Mouse (Mus musculus) kidney, postnatal 0 days (tissue): Measurements from ENCODE around the gene Lgmn. TPM values are rescaled to one million over a fixed set of nuclear protein-coding genes. Genes with fewer than 3 reads are reported as not detected.
A peak's percentile ranks its signal among the peaks of the same experiment; 100 is the strongest.

Source experiments
- ATAC-seq: fragments of 200-750 bp; cut with Nextera tagmentation; replicated peaks from 2 replicates; pipeline ENCODE4 v1.8.0; 2017; ENCODE audit warnings: low read depth, moderate number of reproducible peaks, moderate TSS enrichment, moderate library complexity; ENCODE audit not compliant: low FRiP score
- DNase-seq: peaks from one replicate; pipeline ENCODE4 v3.0.0-alpha.2; 2016; ENCODE audit warnings: low spot score
- H3K27ac ChIP-seq: fragments of 300-500 bp; sonication (generic); 2 replicates; pipeline ENCODE4 v1.5.1; 2014; ENCODE audit warnings: mild to moderate bottlenecking
- H3K27me3 ChIP-seq: fragments of 300-500 bp; sonication (generic); 2 replicates; pipeline ENCODE4 v1.6.1; 2014; ENCODE audit warnings: low read length, mixed read lengths; ENCODE audit not compliant: insufficient read depth
- H3K36me3 ChIP-seq: fragments of 300-500 bp; sonication (generic); 2 replicates; pipeline ENCODE4 v1.6.1; 2014; ENCODE audit warnings: low read length, mixed read lengths; ENCODE audit not compliant: insufficient read depth
- H3K4me1 ChIP-seq: fragments of 300-500 bp; sonication (generic); replicated peaks from 2 replicates; pipeline ENCODE4 v1.6.1; 2014; ENCODE audit warnings: antibody characterized with exemption, low read length, mixed read lengths; ENCODE audit not compliant: insufficient read depth
- H3K4me2 ChIP-seq: fragments of 300-500 bp; sonication (generic); 2 replicates; pipeline ENCODE4 v1.6.1; 2014; ENCODE audit warnings: mild to moderate bottlenecking, low read length, moderate library complexity, mixed read lengths
- H3K4me3 ChIP-seq: fragments of 300-500 bp; sonication (generic); replicated peaks from 2 replicates; pipeline ENCODE4 v1.5.1; 2014; ENCODE audit warnings: low read depth, low read length
- H3K9ac ChIP-seq: fragments of 300-500 bp; sonication (generic); 2 replicates; pipeline ENCODE4 v1.6.1; 2014; ENCODE audit warnings: low read depth, low read length
- H3K9me3 ChIP-seq: fragments of 300-500 bp; sonication (generic); replicated peaks from 2 replicates; pipeline ENCODE4 v1.6.1; 2016; ENCODE audit warnings: low read length, inconsistent platforms, mixed read lengths
- CTCF ChIP-seq: IDR thresholded peaks from 2 replicates; pipeline ENCODE4 v1.5.1; 2016; ENCODE audit warnings: antibody characterized with exemption, low read depth, mild to moderate bottlenecking, moderate library complexity
- WGBS: fragments of 180-500 bp; shearing (Covaris S2); extraction: QIAGEN DNeasy Blood & Tissue Kit; methylation state at CpG from one replicate; pipeline ENCODE4 v1.1.7; 2014; 5-methylcytosine and 5-hydroxymethylcytosine counted together
- polyA plus RNA-seq: library from polyadenylated mRNA; unstranded; fragments of >200 nt; fragmentation: Nextera tagmentation; extraction: Ambion mirVana; gene quantifications from 2 replicates; pipeline ENCODE4 v1.2.1, GENCODE M21; 2015

Lgmn gene
- polyA plus RNA-seq, 1 experiment from 2014 or later: 286 TPM

DNA sequence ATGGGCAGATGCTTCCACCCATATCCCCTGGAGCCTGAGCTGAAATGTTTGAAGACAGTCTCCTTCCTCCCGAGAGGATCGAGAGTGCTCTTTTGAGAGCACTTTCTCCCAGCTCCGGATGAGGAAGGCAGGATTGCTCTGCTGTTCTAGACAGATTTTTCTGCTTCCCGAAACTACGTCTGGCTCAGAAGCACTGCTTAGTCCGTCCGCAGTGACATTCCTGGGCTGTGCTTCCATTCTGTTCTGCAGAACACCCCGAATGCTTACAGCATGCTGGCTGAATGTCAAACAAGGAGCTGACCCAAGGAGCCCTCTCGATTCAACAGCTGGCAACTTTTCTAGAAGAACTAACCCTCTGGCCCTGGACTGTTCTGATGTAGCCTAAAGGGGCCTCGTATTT, 10.8 kb upstream of the Lgmn start:
- no peak for ATAC-seq

DNA sequence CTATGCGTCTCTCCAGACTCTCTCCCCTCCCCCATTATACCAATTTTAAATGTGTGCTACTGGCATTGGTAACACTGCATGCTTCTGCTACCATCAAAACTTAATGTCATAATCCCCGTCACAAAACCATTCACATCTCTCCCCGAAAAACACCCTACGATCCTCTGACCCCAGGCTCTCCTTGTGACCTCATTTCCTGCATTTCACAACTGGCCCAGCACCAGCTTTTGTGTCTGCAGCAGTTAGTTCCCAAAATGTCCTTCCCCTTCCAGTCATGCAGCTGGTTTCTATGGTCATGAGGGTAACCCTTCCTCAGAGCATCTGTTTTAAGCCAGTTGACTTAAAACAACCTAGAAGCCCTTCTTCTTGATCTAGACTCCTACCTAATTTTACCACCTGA, 5.8 kb upstream of the Lgmn start:
- DNase-seq (no peak), ATAC-seq (no peak)
- H3K9ac ChIP-seq: no peak overlapping the region
- H3K27ac ChIP-seq: no peak overlapping the region
- H3K9me3 ChIP-seq: no peaks in the 10 kb centered on the region
- no peak for TF ChIP-seq CTCF
- no peaks in the 10 kb centered on the region for H3K36me3 ChIP-seq
- 67% methylated on average over 4 of the region's 4 CpGs for WGBS
- H3K4me1 ChIP-seq: no peaks in the 10 kb centered on the region
- H3K4me3 ChIP-seq: no peak overlapping the region
- H3K4me2 ChIP-seq: no peak overlapping the region
- no peaks in the 10 kb centered on the region for H3K27me3 ChIP-seq

More for the DNA sequence above, 10.8 kb upstream of the Lgmn start:
- H3K4me1 ChIP-seq: no peaks in the 10 kb centered on the region
- no peak for DNase-seq
- H3K4me3 ChIP-seq: no peak overlapping the region
- no peaks in the 10 kb centered on the region for H3K9me3 ChIP-seq
- no peaks in the 10 kb centered on the region for H3K27me3 ChIP-seq
- WGBS: 52% methylated on average over 10 of the region's 10 CpGs
- TF ChIP-seq CTCF: no peak
- no peak overlapping the region for H3K9ac ChIP-seq
- no peaks in the 10 kb centered on the region for H3K36me3 ChIP-seq
- H3K27ac ChIP-seq: no peak overlapping the region
- no peak overlapping the region for H3K4me2 ChIP-seq

DNA sequence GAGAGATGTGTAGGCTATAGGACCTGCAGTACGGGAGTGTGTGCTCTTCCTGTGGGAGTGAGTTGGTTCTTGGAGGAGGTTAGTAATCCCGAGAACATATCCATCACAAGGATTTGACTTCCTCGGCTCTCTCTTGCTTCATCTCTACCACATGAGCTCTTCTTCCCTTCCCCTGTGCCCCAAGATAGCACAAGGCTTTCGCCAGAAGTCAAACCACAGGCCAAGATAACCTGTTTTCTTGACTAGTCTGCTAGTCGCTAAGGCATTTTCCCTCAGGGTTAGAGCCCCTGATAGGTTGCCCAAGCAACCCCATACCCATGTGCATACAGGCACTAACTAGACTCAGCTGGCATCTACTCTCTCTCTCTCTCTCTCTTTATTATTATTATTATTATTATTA, 4.1 kb upstream of the Lgmn start:
- ATAC-seq (no peak), DNase-seq (no peak)
- TF ChIP-seq CTCF: no peak
- no peaks in the 10 kb centered on the region for H3K27me3 ChIP-seq
- H3K27ac ChIP-seq: no peak overlapping the region
- H3K4me3 ChIP-seq: no peak overlapping the region
- no peak overlapping the region for H3K9ac ChIP-seq
- no peak overlapping the region for H3K4me2 ChIP-seq
- H3K4me1 ChIP-seq: no peaks in the 10 kb centered on the region
- no peaks in the 10 kb centered on the region for H3K9me3 ChIP-seq
- 68% methylated on average over 5 of the region's 5 CpGs for WGBS
- H3K36me3 ChIP-seq: no peaks in the 10 kb centered on the region

DNA sequence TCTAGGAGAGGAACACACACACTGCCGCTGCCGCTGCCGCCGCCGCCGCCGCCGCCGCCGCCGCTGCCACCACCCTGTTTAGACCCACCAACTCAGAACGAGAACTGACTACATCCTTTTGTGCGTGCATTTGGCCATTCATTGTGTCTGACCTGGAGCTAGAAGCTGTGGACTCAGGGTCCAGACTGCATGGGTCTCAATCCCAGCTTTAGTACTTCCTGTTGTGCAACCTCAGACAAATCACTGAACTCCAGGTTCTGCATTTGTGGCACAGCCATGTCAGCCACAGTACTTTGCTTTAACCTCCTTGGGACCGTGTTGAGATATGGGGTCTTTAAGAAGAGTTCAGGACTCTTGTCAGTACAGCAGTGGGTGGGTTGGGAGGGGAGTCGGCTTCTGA, 3.0 kb upstream of the Lgmn start:
- no peaks in the 10 kb centered on the region for H3K27me3 ChIP-seq
- DNase-seq (no peak), ATAC-seq (no peak)
- no peak for TF ChIP-seq CTCF
- no peaks in the 10 kb centered on the region for H3K36me3 ChIP-seq
- H3K4me3 ChIP-seq: no peak overlapping the region
- WGBS: 87% methylated on average over 15 of the region's 15 CpGs
- no peak overlapping the region for H3K9ac ChIP-seq
- H3K4me2 ChIP-seq: no peak overlapping the region
- H3K9me3 ChIP-seq: no peaks in the 10 kb centered on the region
- no peaks in the 10 kb centered on the region for H3K4me1 ChIP-seq
- H3K27ac ChIP-seq: no peak overlapping the region

DNA sequence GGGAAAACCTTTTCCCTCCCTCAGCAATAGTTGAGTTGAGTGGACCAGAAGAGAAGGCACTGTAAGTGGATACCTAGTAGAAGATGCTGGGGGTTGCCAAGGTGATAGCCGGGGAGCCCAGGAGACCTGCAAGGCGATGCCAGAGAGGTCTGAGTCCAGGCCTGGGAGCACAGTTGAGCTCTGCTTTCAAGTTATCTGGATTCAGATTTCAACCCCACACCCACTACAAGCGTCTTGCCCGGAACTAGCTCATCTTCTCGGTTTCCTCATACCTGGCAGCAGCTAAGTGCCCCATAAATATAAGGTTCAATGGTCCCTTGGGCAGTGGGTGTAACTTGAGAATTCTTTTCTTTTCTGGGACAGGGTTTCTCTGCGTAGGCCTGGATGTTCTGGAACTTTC, 1.5 kb upstream of the Lgmn start:
- Histone ChIP-seq H3K4me2 (no peak overlapping the region), H3K9me3 (no peaks in the 10 kb centered on the region), H3K27me3 (no peaks in the 10 kb centered on the region), H3K27ac (no peak overlapping the region), H3K9ac (no peak overlapping the region), H3K36me3 (no peaks in the 10 kb centered on the region), H3K4me1 (no peaks in the 10 kb centered on the region), H3K4me3 (no peak overlapping the region)
- no peak for TF ChIP-seq CTCF
- WGBS: 39% methylated on average over 6 of the region's 6 CpGs
- DNase-seq (no peak), ATAC-seq (no peak)

DNA sequence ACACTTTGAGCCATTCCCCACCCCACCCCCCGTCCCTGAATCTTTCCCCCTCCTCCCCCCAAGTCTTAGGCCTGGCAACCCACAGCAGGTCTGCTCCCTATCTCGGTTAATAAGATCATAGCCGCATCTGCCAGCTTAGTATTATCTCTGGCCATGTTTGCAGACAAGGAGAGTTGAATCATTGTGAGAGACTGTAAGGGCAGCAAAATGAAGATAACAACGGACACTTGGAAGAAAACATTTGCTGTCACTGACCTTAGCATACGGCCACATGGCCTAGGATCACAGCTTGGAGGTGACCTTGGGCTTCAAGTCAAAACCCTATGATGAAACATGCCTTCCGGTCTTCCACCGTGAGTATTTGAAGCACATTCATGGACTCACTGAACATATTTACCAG, 938 bp upstream of the Lgmn start:
- H3K27me3 ChIP-seq: no peaks in the 10 kb centered on the region
- no peak overlapping the region for H3K9ac ChIP-seq
- no peak overlapping the region for H3K4me2 ChIP-seq
- no peaks in the 10 kb centered on the region for H3K9me3 ChIP-seq
- H3K4me3 ChIP-seq: no peak overlapping the region
- ATAC-seq: no peak
- TF ChIP-seq CTCF: no peak
- H3K27ac ChIP-seq: no peak overlapping the region
- no peaks in the 10 kb centered on the region for H3K36me3 ChIP-seq
- no peaks in the 10 kb centered on the region for H3K4me1 ChIP-seq
- no peak for DNase-seq
- WGBS: 82% methylated on average over 7 of the region's 7 CpGs

DNA sequence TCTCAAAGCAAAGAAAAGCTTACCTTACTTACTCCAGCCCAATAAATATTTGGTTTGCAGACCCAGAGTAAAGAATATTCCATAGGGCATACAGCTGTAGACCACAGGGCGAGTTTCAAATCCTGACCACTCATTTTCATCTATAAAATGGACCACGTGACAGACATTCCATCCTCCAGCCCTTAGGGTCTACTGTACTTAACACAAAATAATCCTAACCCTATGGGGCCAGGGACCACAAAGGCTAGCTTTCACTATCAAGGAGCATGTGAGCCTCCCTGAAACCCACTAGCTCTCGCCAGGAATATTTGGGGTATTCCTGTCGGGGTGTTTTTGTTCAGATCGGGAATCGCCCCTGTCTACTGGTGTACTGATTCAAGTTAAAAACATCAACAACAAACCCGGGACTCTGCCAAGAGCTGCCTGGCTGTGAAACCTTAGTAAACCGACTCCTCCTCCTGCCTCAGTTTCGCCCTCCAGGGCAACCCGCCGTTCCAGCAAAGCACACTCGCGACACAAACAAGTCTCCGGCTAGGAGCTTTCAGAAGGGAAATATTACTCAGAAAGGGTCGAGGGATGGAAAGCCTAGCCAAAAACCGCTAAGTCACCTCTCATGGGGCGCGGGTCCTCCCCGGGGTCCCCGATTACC, 506 bp downstream of the Lgmn start:
- no peak for DNase-seq
- H3K9ac ChIP-seq: peak overlapping the region; percentile 71
- 2% methylated on average over 20 of the region's 20 CpGs for WGBS
- no peak for TF ChIP-seq CTCF
- peak overlapping the region; percentile 51 for H3K4me3 ChIP-seq
- no peaks in the 10 kb centered on the region for H3K36me3 ChIP-seq
- peak; percentile 8; the same call in 1 of the 2 replicates for ATAC-seq
- H3K9me3 ChIP-seq: no peaks in the 10 kb centered on the region
- H3K27ac ChIP-seq: 0 out of 2 replicates have a peak overlapping the region, but pooled peaks have one; percentile 28
- peak overlapping the region; percentile 65 for H3K4me2 ChIP-seq
- no peaks in the 10 kb centered on the region for H3K4me1 ChIP-seq
- H3K27me3 ChIP-seq: no peaks in the 10 kb centered on the region
